Mouse (Mus musculus) monocyte, adult 5-6 weeks (primary cell): Measurements from ENCODE around the gene Mcm10. TPM values are rescaled to one million over a fixed set of nuclear protein-coding genes. Genes with fewer than 3 reads are reported as not detected.

Experiments used
- total RNA-seq: library from RNA; stranded (forward); fragments of 200-1000, 200-491, 200-594 nt; gene quantifications from 3 replicates; pipeline ENCODE4 v1.2.3, GENCODE M21; 2017

The Mcm10 gene
- total RNA-seq, 1 experiment from 2014 or later: 2.6 TPM

Other genes with a start within 250 kb of the Mcm10 start
- gene Sephs1, start 131.2 kb downstream of the Mcm10 start, total RNA-seq: 15.1 to 23.1 TPM (median 21.2 TPM) in 3 replicates
- gene Phyh, start 93.8 kb downstream of the Mcm10 start, total RNA-seq: 80.2 to 110 TPM (median 109 TPM) in 3 replicates
- not detected in 3 replicates for gene Ucma, start 36.7 kb downstream of the Mcm10 start, total RNA-seq
- gene Optn, start 51.3 kb upstream of the Mcm10 start, total RNA-seq: 5.6 to 9.3 TPM (median 7.3 TPM) in 3 replicates
- gene Ccdc3, start 125.0 kb upstream of the Mcm10 start, total RNA-seq: not detected in 3 replicates